Mouse (Mus musculus) CH12.LX (cell line): ENCODE measurements around the gene Pkdcc. TPM values are rescaled to one million over a fixed set of nuclear protein-coding genes. Genes with fewer than 3 reads are reported as not detected.

ENCODE experiments used
- DNase-seq: peaks from one replicate; pipeline ENCODE4 v3.0.0-alpha.2; 2013; ENCODE audit errors: extremely low read depth
- H3K27ac ChIP-seq: 2 replicates; pipeline ENCODE4 v1.5.1; 2012; ENCODE audit warnings: low read depth, mild to moderate bottlenecking, control low read depth, moderate library complexity; ENCODE audit not compliant: insufficient read depth
- H3K27me3 ChIP-seq: replicated peaks from 2 replicates; pipeline ENCODE3; 2012; ENCODE audit warnings: inconsistent platforms
- H3K36me3 ChIP-seq, 2 experiments: replicated peaks in 1 of 2; 2 replicates each; pipeline versions ENCODE3 to v1.6.1; 2012; ENCODE audit warnings: inconsistent platforms in 1 of 2, low read length in 1 of 2, mild to moderate bottlenecking in 1 of 2, mixed read lengths in 1 of 2, moderate library complexity in 1 of 2; ENCODE audit not compliant: control insufficient read depth in 1 of 2, insufficient read depth in 1 of 2
- H3K4me1 ChIP-seq, 2 experiments: 2 replicates each; pipeline ENCODE4 v1.6.1; 2012; ENCODE audit warnings: inconsistent platforms in 1 of 2, moderate library complexity in 1 of 2; ENCODE audit not compliant: insufficient read depth in 2 of 2, control insufficient read depth in 1 of 2
- H3K4me2 ChIP-seq: 2 replicates; pipeline ENCODE4 v1.6.1; 2012; ENCODE audit warnings: low read depth, mild to moderate bottlenecking, control low read depth; ENCODE audit not compliant: poor library complexity, insufficient read depth, severe bottlenecking
- H3K4me3 ChIP-seq, 3 experiments: fragments of 150-350 bp in 1 of 3; sonication (generic) in 1 of 3; replicated peaks in 1 of 3; 2 replicates each; pipeline versions ENCODE3 to v1.5.1; 2011 to 2012; ENCODE audit warnings: low read depth in 2 of 3, low read length in 2 of 3, mild to moderate bottlenecking in 2 of 3, moderate library complexity in 2 of 3, control low read depth in 1 of 3, improper control_type of control experiment in 1 of 3, inconsistent platforms in 1 of 3, mixed read lengths in 1 of 3; ENCODE audit not compliant: poor library complexity in 1 of 3
- H3K79me2 ChIP-seq: replicated peaks from 2 replicates; pipeline ENCODE4 v1.6.1; 2012; ENCODE audit warnings: mild to moderate bottlenecking, moderate library complexity; ENCODE audit not compliant: control insufficient read depth, poor library complexity, insufficient read depth, severe bottlenecking; ENCODE audit errors: extremely low read depth
- H3K9ac ChIP-seq: 2 replicates; pipeline ENCODE4 v1.6.1; 2012; ENCODE audit warnings: low read depth, mild to moderate bottlenecking, control low read depth, moderate library complexity; ENCODE audit not compliant: insufficient read depth
- H3K9me3 ChIP-seq: replicated peaks from 2 replicates; pipeline ENCODE3; 2012; ENCODE audit warnings: low read length, inconsistent platforms, mixed read lengths
- BHLHE40 ChIP-seq: IDR thresholded peaks from 2 replicates; pipeline ENCODE4 v1.6.1; 2011; ENCODE audit warnings: mild to moderate bottlenecking, low read depth, low read length, improper control_type of control experiment
- CHD2 ChIP-seq: IDR thresholded peaks from 2 replicates; pipeline ENCODE4 v1.6.1; 2011; ENCODE audit warnings: low read length, improper control_type of control experiment
- CTCF ChIP-seq, 2 experiments: IDR thresholded peaks in 1 of 2; conservative IDR thresholded peaks in 1 of 2; 2 replicates each; pipeline ENCODE4 v1.5.1; 2011 to 2012; ENCODE audit warnings: low read depth in 2 of 2, low read length in 2 of 2, improper control_type of control experiment in 1 of 2, inconsistent platforms in 1 of 2, mild to moderate bottlenecking in 1 of 2, moderate library complexity in 1 of 2
- EP300 ChIP-seq: IDR thresholded peaks from 2 replicates; pipeline ENCODE4 v1.6.1; 2011; ENCODE audit warnings: low read length, improper control_type of control experiment
- ETS1 ChIP-seq: conservative IDR thresholded peaks from 2 replicates; pipeline ENCODE4 v1.6.1; 2012; ENCODE audit warnings: low read depth, mild to moderate bottlenecking, inconsistent platforms, low read length, improper control_type of control experiment, moderate library complexity
- IRF4 ChIP-seq: IDR thresholded peaks from 2 replicates; pipeline ENCODE4 v1.6.1; 2014; ENCODE audit warnings: low read depth, mild to moderate bottlenecking, inconsistent platforms, low read length, improper control_type of control experiment
- JUN ChIP-seq: IDR thresholded peaks from 2 replicates; pipeline ENCODE4 v1.6.1; 2011; ENCODE audit warnings: low read depth, mild to moderate bottlenecking, low read length, improper control_type of control experiment, moderate library complexity; ENCODE audit not compliant: insufficient read depth
- KAT2A ChIP-seq: IDR thresholded peaks from 2 replicates; pipeline ENCODE4 v1.6.1; 2012; ENCODE audit warnings: low read length, improper control_type of control experiment, inconsistent platforms; ENCODE audit not compliant: insufficient replicate concordance
- MAX ChIP-seq: IDR thresholded peaks from 2 replicates; pipeline ENCODE4 v1.6.1; 2011; ENCODE audit warnings: low read length, improper control_type of control experiment
- MAZ ChIP-seq: IDR thresholded peaks from 2 replicates; pipeline ENCODE4 v1.6.1; 2012; ENCODE audit warnings: low read depth, mild to moderate bottlenecking, inconsistent platforms, low read length, improper control_type of control experiment, moderate library complexity
- MEF2A ChIP-seq: IDR thresholded peaks from 2 replicates; pipeline ENCODE4 v1.6.1; 2014; ENCODE audit warnings: low read depth, mild to moderate bottlenecking, inconsistent platforms, low read length, improper control_type of control experiment, borderline replicate concordance
- MXI1 ChIP-seq: IDR thresholded peaks from 2 replicates; pipeline ENCODE4 v1.6.1; 2011; ENCODE audit warnings: mild to moderate bottlenecking, low read depth, low read length, improper control_type of control experiment
- NELFE ChIP-seq: IDR thresholded peaks from 2 replicates; pipeline ENCODE4 v1.6.1; 2011; ENCODE audit warnings: low read depth, low read length, improper control_type of control experiment
- PAX5 ChIP-seq: IDR thresholded peaks from 2 replicates; pipeline ENCODE4 v1.6.1; 2012; ENCODE audit warnings: low read length, inconsistent platforms, mixed read lengths
- SMC3 ChIP-seq: IDR thresholded peaks from 2 replicates; pipeline ENCODE4 v1.6.1; 2011; ENCODE audit warnings: low read depth, low read length, improper control_type of control experiment
- UBTF ChIP-seq: IDR thresholded peaks from 2 replicates; pipeline ENCODE4 v1.6.1; 2012; ENCODE audit warnings: low read depth, mild to moderate bottlenecking, inconsistent platforms, low read length, improper control_type of control experiment, moderate library complexity
- USF2 ChIP-seq: conservative IDR thresholded peaks from 2 replicates; pipeline ENCODE4 v1.6.1; 2011; ENCODE audit warnings: low read depth, low read length, improper control_type of control experiment
- ZKSCAN1 ChIP-seq: IDR thresholded peaks from 2 replicates; pipeline ENCODE4 v1.6.1; 2012; ENCODE audit warnings: low read depth, inconsistent platforms, low read length, improper control_type of control experiment, borderline replicate concordance
- dilution Hi-C: fragments of 300-500 bp; cut with MboI; formaldehyde crosslinking; loops from 2 replicates; pipeline ENCODE4 v1.14.3; 2020; ENCODE audit warnings: low sequenced_read_pairs; ENCODE audit not compliant: extremely low pct_unique_long_range_greater_than_20kb, extremely low pct_ligation_motif_present
- in situ Hi-C: fragments of 300-500 bp; cut with MboI; formaldehyde crosslinking; loops from 3 replicates; pipeline ENCODE4 v1.14.3; 2019; ENCODE audit warnings: low sequenced_read_pairs, low pct_ligation_motif_present, low pct_unique_long_range_greater_than_20kb, mixed read lengths
- polyA plus RNA-seq: library from polyadenylated mRNA; unstranded; fragments of >175 nt; gene quantifications from 2 replicates; pipeline ENCODE4 v1.2.1, GENCODE M21; 2012; ENCODE audit warnings: low read depth; ENCODE audit not compliant: insufficient read length
- total RNA-seq, 2 experiments: library from RNA; depleted of rRNA; stranded (reverse); fragments of 300-350 nt in 1 of 2; fragments of >200 nt in 1 of 2; gene quantifications; 2 replicates each; pipeline ENCODE4 v1.2.3; 2012 to 2014

Pkdcc gene
- total and polyA plus RNA-seq, 3 experiments = 3.7 to 4.3 (median 4.2) TPM

- no peak overlapping the region for H3K27ac ChIP-seq
- peaks cover 0 to 15% of the 10 kb centered on the region in 2 experiments for H3K36me3 ChIP-seq
- TF ChIP-seq USF2 = no peak
- TF ChIP-seq, all 38 proteins: peak for 0
- in situ Hi-C loops (no loop called here), dilution Hi-C loops (no loop called here)
- DNase-seq = no peak
- peaks cover 6 to 28% of the 10 kb centered on the region in 2 experiments for H3K4me1 ChIP-seq
- no peaks in the 10 kb centered on the region for H3K9me3 ChIP-seq
- H3K79me2 ChIP-seq = no peaks in the 10 kb centered on the region
- H3K4me3 ChIP-seq = no peak overlapping the region
- H3K27me3 ChIP-seq = no peaks in the 10 kb centered on the region
- no peak overlapping the region for H3K9ac ChIP-seq
- no peak overlapping the region for H3K4me2 ChIP-seq
Observed at GRCm38 (mm10) chr17:83218189-83218588, 3.1 kb downstream of the Pkdcc start.

GRCm38 (mm10) chr17:83218722-83219121 is 3.6 kb downstream of the Pkdcc start:
- in situ Hi-C loops (no loop called here), dilution Hi-C loops (no loop called here)
- peaks cover 6 to 23% of the 10 kb centered on the region in 2 experiments for H3K4me1 ChIP-seq

GRCm38 (mm10) chr17:83219351-83220287 is 4.5 kb downstream of the Pkdcc start:
- no peak overlapping the region for H3K27ac ChIP-seq
- no peak for TF ChIP-seq MXI1
- no peak for TF ChIP-seq MAZ
- no peak for TF ChIP-seq ZKSCAN1
- TF ChIP-seq ETS1 = no peak
- no peak for TF ChIP-seq MAX
- TF ChIP-seq KAT2A = no peak
- no peak for TF ChIP-seq IRF4
- TF ChIP-seq CTCF (conservative IDR thresholded peaks at IDR 0.05 in 1 of 2, IDR thresholded peaks at IDR 0.05 in 1 of 2; ENCODE audit: low read depth in 2 of 2, low read length in 2 of 2) = no peak
- TF ChIP-seq MEF2A = no peak
- no peak for TF ChIP-seq CHD2
- TF ChIP-seq UBTF = no peak
- TF ChIP-seq PAX5 = no peak
- no peak for TF ChIP-seq NELFE
- no peak for TF ChIP-seq JUN
- no peak for TF ChIP-seq EP300
- H3K4me3 ChIP-seq = no peak overlapping the region

More at GRCm38 (mm10) chr17:83218722-83219121, 3.6 kb downstream of the Pkdcc start:
- Histone ChIP-seq H3K27me3 (no peaks in the 10 kb centered on the region), H3K4me2 (no peak overlapping the region), H3K4me3 (no peak overlapping the region), H3K36me3 (peaks cover 0 to 21% of the 10 kb centered on the region in 2 experiments), H3K27ac (no peak overlapping the region), H3K9me3 (no peaks in the 10 kb centered on the region), H3K79me2 (no peaks in the 10 kb centered on the region), H3K9ac (no peak overlapping the region)
- TF ChIP-seq NELFE (no peak), USF2 (no peak), BHLHE40 (no peak), ETS1 (no peak), SMC3 (no peak), UBTF (no peak), PAX5 (no peak)
- DNase-seq = no peak

More at GRCm38 (mm10) chr17:83219351-83220287, 4.5 kb downstream of the Pkdcc start:
- dilution Hi-C loops = no loop called here
- H3K9me3 ChIP-seq = no peaks in the 10 kb centered on the region
- H3K27me3 ChIP-seq = no peaks in the 10 kb centered on the region
- DNase-seq = no peak
- H3K4me1 ChIP-seq = peaks cover 3 to 21% of the 10 kb centered on the region in 2 experiments; a peak in 2 of 4 replicates
- H3K79me2 ChIP-seq = no peaks in the 10 kb centered on the region
- peaks cover 0 to 25% of the 10 kb centered on the region in 2 experiments for H3K36me3 ChIP-seq
- no peak overlapping the region for H3K4me2 ChIP-seq
- in situ Hi-C loops = no loop called here
- H3K9ac ChIP-seq = no peak overlapping the region
